Comparison of ENCODE assay signal across 13 mouse cellular contexts in genomic region chr2:71353306-71354054, GRCm38 (mm10). TPM values are rescaled to one million over a fixed set of nuclear protein-coding genes. Genes with fewer than 3 reads are reported as not detected.
DNase-seq lines count a peak whose midpoint lies in the region; ATAC-seq lines count a peak whose summit lies in the region.
"Had no signal": no experiment of that assay in that cellular context is flagged by ENCODE, and none has a peak within 500 bp of the region (broad histone marks: within the 10 kb centered on the region; RNA-seq: fewer than 3 reads in every experiment).

No protein-coding gene starts in this region.

- 40% methylated on average over 10 of the region's 10 CpGs for WGBS in liver, embryonic 11.5 days
- 39% methylated on average over 10 of the region's 10 CpGs for WGBS in liver, embryonic 12.5 days (ENCODE audit: insufficient replicate concordance)
- WGBS in heart, embryonic 14.5 days, result 55% methylated on average over 10 of the region's 10 CpGs

- H3K4me3 ChIP-seq in liver, embryonic 11.5 days (ENCODE audit: low read depth, low read length), result no peak overlapping the region
- H3K4me3 ChIP-seq in liver, embryonic 12.5 days, result no peak overlapping the region
- H3K4me3 ChIP-seq in heart, embryonic 14.5 days (ENCODE audit: control insufficient read depth in 1 of 2, insufficient read depth in 1 of 2, low read depth in 1 of 2, low read length in 2 of 2), result no peak overlapping the region

- H3K27me3 ChIP-seq in liver, embryonic 11.5 days (replicated peaks; ENCODE audit: control insufficient read depth, insufficient read depth, low read length), result no peaks in the 10 kb centered on the region
- no peaks in the 10 kb centered on the region for H3K27me3 ChIP-seq in liver, embryonic 12.5 days (replicated peaks)
- H3K27me3 ChIP-seq in heart, embryonic 14.5 days (ENCODE audit: control insufficient read depth, insufficient read depth, low read length), result no peaks in the 10 kb centered on the region

- DNase-seq in liver, embryonic 11.5 days (ENCODE audit: low spot score), result no peak
- DNase-seq in adrenal gland, postnatal 10 days, result peak; percentile 25
- peak; percentile 23 to 49 for DNase-seq in kidney, postnatal 4 days
- DNase-seq in right cerebral cortex, postnatal 14 days, result no peak
- DNase-seq in layer of hippocampus, postnatal 25 days (ENCODE audit: extremely low spot score in 1 of 2, low spot score in 1 of 2), result no peak
- DNase-seq: forebrain, postnatal 0 days; liver; right cerebral cortex, postnatal 4 days had no signal

- peaks cover 5% of the 10 kb centered on the region; the same call in 1 of the 2 replicates for H3K4me1 ChIP-seq in liver, embryonic 11.5 days (replicated peaks; ENCODE audit: control insufficient read depth, insufficient read depth, low read length)
- H3K4me1 ChIP-seq in liver, embryonic 12.5 days, result peaks cover 30% of the 10 kb centered on the region
- H3K4me1 ChIP-seq in heart, embryonic 14.5 days (ENCODE audit: control insufficient read depth in 2 of 2, insufficient read depth in 2 of 2, low read length in 2 of 2), result peaks cover 9 to 16% of the 10 kb centered on the region in 2 experiments

- no peak overlapping the region for H3K9ac ChIP-seq in liver, embryonic 11.5 days (ENCODE audit: low read depth, low read length)
- no peak overlapping the region for H3K9ac ChIP-seq in liver, embryonic 12.5 days
- no peak overlapping the region for H3K9ac ChIP-seq in heart, embryonic 14.5 days (ENCODE audit: low read length)
- H3K9ac ChIP-seq: forebrain, postnatal 0 days had no signal

- H3K4me2 ChIP-seq in liver, embryonic 11.5 days, result no peak overlapping the region
- H3K4me2 ChIP-seq in liver, embryonic 12.5 days, result no peak overlapping the region
- peak overlapping the region; percentile 26 for H3K4me2 ChIP-seq in heart, embryonic 14.5 days (ENCODE audit: low read length)

- no peaks in the 10 kb centered on the region for H3K9me3 ChIP-seq in liver, embryonic 11.5 days (ENCODE audit: control insufficient read depth, low read length)
- H3K9me3 ChIP-seq in liver, embryonic 12.5 days (replicated peaks), result no peaks in the 10 kb centered on the region
- H3K9me3 ChIP-seq in heart, embryonic 14.5 days (ENCODE audit: control insufficient read depth, low read length), result no peaks in the 10 kb centered on the region
- H3K9me3 ChIP-seq: G1E had no signal

- no peak for ATAC-seq in liver, embryonic 11.5 days (replicated peaks; ENCODE audit: low FRiP score)
- ATAC-seq in liver, embryonic 12.5 days, result no peak
- no peak for ATAC-seq in heart, embryonic 14.5 days (ENCODE audit: insufficient number of reproducible peaks, insufficient read depth, low FRiP score, low read depth)
- ATAC-seq in inflammation-experienced regulatory T-cells, adult 6 months, result no peak
- ATAC-seq: forebrain, postnatal 0 days; intestine, embryonic 16.5 days had no signal

- H3K27ac ChIP-seq in liver, embryonic 11.5 days (ENCODE audit: low read depth, low read length), result 0 out of 2 replicates have a peak overlapping the region, but pooled peaks have one; percentile 13
- H3K27ac ChIP-seq in liver, embryonic 12.5 days, result no peak overlapping the region
- H3K27ac ChIP-seq in heart, embryonic 14.5 days (replicated peaks in 1 of 2; ENCODE audit: control insufficient read depth in 1 of 2, insufficient read depth in 1 of 2, low read depth in 2 of 2, low read length in 2 of 2), result peak overlapping the region; percentile 75 to 82

- H3K36me3 ChIP-seq in liver, embryonic 11.5 days (ENCODE audit: control insufficient read depth, insufficient read depth, low read length), result no peaks in the 10 kb centered on the region
- H3K36me3 ChIP-seq in liver, embryonic 12.5 days, result no peaks in the 10 kb centered on the region
- peaks cover 10% of the 10 kb centered on the region for H3K36me3 ChIP-seq in heart, embryonic 14.5 days (ENCODE audit: control insufficient read depth, insufficient read depth, low read length)

RNA-seq across cellular contexts. Expression of gene Slc25a12, which starts 14.1 kb away (rescaled TPM):
- polyA plus RNA-seq in liver, embryonic 11.5 days (2014; fragmentation: Nextera tagmentation; extraction: Ambion mirVana), result 35.9 and 45.8 TPM in 2 replicates
- polyA plus RNA-seq in liver, embryonic 12.5 days (2016; fragmentation: Nextera tagmentation; extraction: Ambion mirVana), result 31.1 and 31.2 TPM in 2 replicates
- 10 to 100 TPM; 57.8 to 77.8 TPM for total RNA-seq in adrenal gland, postnatal 10 days (2021)
- polyA plus RNA-seq in heart, embryonic 14.5 days (2014; fragmentation: Nextera tagmentation; extraction: Ambion mirVana), result 118 and 123 TPM in 2 replicates
- total RNA-seq in layer of hippocampus, postnatal 25 days (2021), result 100 to 1,000 TPM; 163 to 165 TPM
- 10 to 100 TPM; 63.3 to 80.6 (median 68.3) TPM for polyA plus RNA-seq in inflammation-experienced regulatory T-cells, adult 6 months (2017; shearing (Covaris generic))

RNA-seq across cellular contexts. Expression of gene Hat1, which starts 35.3 kb away (rescaled TPM):
- 209 and 224 TPM in 2 replicates for polyA plus RNA-seq in liver, embryonic 11.5 days (2014; fragmentation: Nextera tagmentation; extraction: Ambion mirVana)
- 162 and 165 TPM in 2 replicates for polyA plus RNA-seq in liver, embryonic 12.5 days (2016; fragmentation: Nextera tagmentation; extraction: Ambion mirVana)
- total RNA-seq in adrenal gland, postnatal 10 days (2021), result 10 to 100 TPM; 36.9 to 42.3 TPM
- polyA plus RNA-seq in heart, embryonic 14.5 days (2014; fragmentation: Nextera tagmentation; extraction: Ambion mirVana), result 107 TPM in 2 replicates
- total RNA-seq in layer of hippocampus, postnatal 25 days (2021), result 10 to 100 TPM; 16.2 to 18.3 TPM
- 100 to 1,000 TPM in 1 of 3 experiments, 10 to 100 TPM in 2; 58.6 to 102 (median 76.9) TPM for polyA plus RNA-seq in inflammation-experienced regulatory T-cells, adult 6 months (2017; shearing (Covaris generic))

Comparison
In these comparisons a context has a peak if more than half of its experiments do, and no peak if none do; other contexts are left out.
1. DNase-seq: peak in adrenal gland, postnatal 10 days (single experiment) and kidney, postnatal 4 days (2 of 2); none in liver, embryonic 11.5 days (single experiment), right cerebral cortex, postnatal 14 days (single experiment) and layer of hippocampus, postnatal 25 days (0 of 2).